Mouse (Mus musculus) lung, embryonic 15.5 days (tissue): ENCODE data around the gene Gpc5. TPM values are rescaled to one million over a fixed set of nuclear protein-coding genes. Genes with fewer than 3 reads are reported as not detected.
A peak's percentile ranks its signal among the peaks of the same experiment; 100 is the strongest.

ENCODE experiments used
- ATAC-seq: fragments of 200-750 bp; cut with Nextera tagmentation; 2 replicates; pipeline ENCODE4 v1.8.0; 2017; ENCODE audit warnings: moderate number of reproducible peaks, borderline replicate concordance; ENCODE audit not compliant: low FRiP score, low TSS enrichment; ENCODE audit errors: extremely low read depth
- H3K27ac ChIP-seq: fragments of 300-500 bp; sonication (generic); 2 replicates; pipeline ENCODE4 v1.5.1; 2015; ENCODE audit warnings: moderate library complexity, mild to moderate bottlenecking, inconsistent platforms
- H3K27me3 ChIP-seq: fragments of 300-500 bp; sonication (generic); 2 replicates; pipeline ENCODE4 v1.6.1; 2015; ENCODE audit warnings: inconsistent platforms
- H3K36me3 ChIP-seq: fragments of 300-500 bp; sonication (generic); 2 replicates; pipeline ENCODE4 v1.6.1; 2015; ENCODE audit warnings: inconsistent platforms
- H3K4me1 ChIP-seq: fragments of 300-500 bp; sonication (generic); 2 replicates; pipeline ENCODE4 v1.6.1; 2015; ENCODE audit warnings: inconsistent platforms
- H3K4me2 ChIP-seq: fragments of 300-500 bp; sonication (generic); 2 replicates; pipeline ENCODE4 v1.6.1; 2015; ENCODE audit warnings: inconsistent platforms, mild to moderate bottlenecking, moderate library complexity
- H3K4me3 ChIP-seq: fragments of 300-500 bp; sonication (generic); 2 replicates; pipeline ENCODE4 v1.5.1; 2015; ENCODE audit warnings: mild to moderate bottlenecking, inconsistent platforms
- H3K9ac ChIP-seq: fragments of 300-500 bp; sonication (generic); 2 replicates; pipeline ENCODE4 v1.6.1; 2015; ENCODE audit warnings: inconsistent platforms
- H3K9me3 ChIP-seq: fragments of 300-500 bp; sonication (generic); 2 replicates; pipeline ENCODE4 v1.6.1; 2016; ENCODE audit warnings: inconsistent platforms
- WGBS: fragments of 180-500 bp; shearing (Covaris S2); methylation state at CpG from one replicate; pipeline ENCODE4 v1.1.7; 2015; 5-methylcytosine and 5-hydroxymethylcytosine counted together
- polyA plus RNA-seq: library from polyadenylated mRNA; unstranded; fragments of >200 nt; fragmentation: Nextera tagmentation; extraction: Ambion mirVana; gene quantifications from 2 replicates; pipeline ENCODE4 v1.2.1, GENCODE M21; 2015

Gpc5 gene
- polyA plus RNA-seq, 1 experiment from 2014 or later = 0.12 TPM

DNA sequence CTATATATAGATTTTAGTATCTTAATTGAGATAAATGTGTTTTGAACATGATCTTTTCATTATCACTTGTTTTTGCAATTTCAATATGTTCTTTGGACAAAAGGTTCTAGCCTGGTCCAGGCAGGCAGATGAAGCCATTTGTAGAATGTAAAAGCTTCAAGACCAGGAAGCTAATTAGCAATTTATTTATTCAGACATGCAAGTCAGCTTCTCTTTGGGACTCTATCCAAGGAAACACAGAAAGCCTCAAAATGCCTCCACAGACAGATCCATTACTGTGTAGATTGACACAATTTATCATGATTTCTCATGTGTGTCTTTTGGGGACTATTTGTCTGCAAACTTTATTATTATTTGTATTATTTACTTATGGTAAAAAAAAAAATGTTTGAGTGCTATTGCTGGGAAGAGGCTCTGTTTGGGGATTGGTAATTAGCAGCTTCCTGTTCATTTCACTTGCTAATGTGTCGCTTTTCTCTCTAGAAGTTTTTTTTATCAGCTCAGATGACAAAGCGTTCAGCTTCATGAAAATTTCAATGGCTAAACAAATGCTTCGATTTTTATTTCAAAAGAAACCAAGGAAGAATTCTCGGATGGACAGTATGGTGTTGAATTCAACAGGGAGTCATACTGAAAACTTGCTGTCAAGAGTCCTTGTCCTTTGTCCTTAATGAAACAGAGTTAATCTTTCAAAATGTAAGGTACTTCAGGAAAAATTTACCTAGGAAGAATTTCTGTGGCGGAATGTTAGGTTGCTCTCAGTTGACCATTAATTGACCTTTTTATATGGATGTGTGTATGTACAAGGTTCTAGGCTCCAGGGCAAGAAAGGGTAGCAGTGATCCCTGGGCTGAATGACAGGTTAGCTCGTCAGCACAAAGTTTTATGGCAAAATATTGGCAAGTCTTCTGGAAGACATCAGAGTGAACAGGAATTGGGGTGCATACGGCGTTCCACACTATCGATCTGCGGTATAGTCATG lies 353.1 kb downstream of the Gpc5 start:
- Histone ChIP-seq H3K27me3 (no peaks in the 10 kb centered on the region), H3K4me3 (no peak overlapping the region), H3K9ac (no peak overlapping the region), H3K9me3 (no peaks in the 10 kb centered on the region), H3K36me3 (no peaks in the 10 kb centered on the region), H3K4me2 (no peak overlapping the region), H3K4me1 (no peaks in the 10 kb centered on the region), H3K27ac (no peak overlapping the region)
- ATAC-seq = no peak
- 74% methylated on average over 10 of the region's 10 CpGs for WGBS

DNA sequence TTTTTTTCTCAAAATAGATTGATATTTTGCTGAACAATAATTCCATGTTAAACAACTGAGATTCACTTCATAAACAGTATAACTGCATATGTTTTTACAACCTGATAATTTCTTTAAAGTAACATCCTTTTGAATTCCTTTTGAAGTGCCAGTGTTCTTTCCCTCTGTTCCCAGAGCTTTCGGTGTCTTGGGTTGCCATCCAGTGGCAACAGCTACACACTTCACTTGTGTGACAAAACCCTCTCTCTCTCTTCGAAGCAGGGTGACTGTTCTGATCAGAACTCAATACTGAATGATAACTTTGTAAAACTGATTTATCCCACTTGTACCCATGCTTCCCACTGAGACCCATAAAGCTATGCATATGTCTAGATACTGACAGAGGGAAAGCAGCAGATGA lies 358.9 kb downstream of the Gpc5 start:
- Histone ChIP-seq H3K4me3 (no peak overlapping the region), H3K27me3 (no peaks in the 10 kb centered on the region), H3K4me1 (no peaks in the 10 kb centered on the region), H3K36me3 (no peaks in the 10 kb centered on the region), H3K4me2 (no peak overlapping the region), H3K27ac (no peak overlapping the region), H3K9ac (no peak overlapping the region), H3K9me3 (no peaks in the 10 kb centered on the region)
- 54% methylated on average over 2 of the region's 2 CpGs for WGBS
- no peak for ATAC-seq

DNA sequence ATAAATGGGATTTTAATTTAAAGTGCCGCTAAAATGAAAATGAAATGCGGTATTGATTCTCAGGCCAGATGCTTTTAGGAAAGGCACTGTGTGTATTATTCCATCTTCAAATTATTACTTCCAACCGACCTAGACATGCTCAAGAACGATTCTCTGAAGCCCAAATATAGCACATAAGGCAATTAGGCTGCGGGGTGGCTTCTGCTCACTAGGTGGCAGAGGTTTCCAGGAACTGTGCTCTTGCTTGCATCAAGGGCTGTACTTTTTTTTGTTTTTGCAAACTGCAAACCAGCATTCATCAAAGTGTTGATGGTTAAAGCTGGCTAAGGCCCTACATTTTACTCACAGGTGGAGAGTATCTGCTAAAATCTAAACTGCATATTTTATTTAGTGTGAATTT lies 375.9 kb downstream of the Gpc5 start:
- no peaks in the 10 kb centered on the region for H3K4me1 ChIP-seq
- no peaks in the 10 kb centered on the region for H3K9me3 ChIP-seq
- no peak overlapping the region for H3K27ac ChIP-seq
- no peaks in the 10 kb centered on the region for H3K36me3 ChIP-seq
- H3K27me3 ChIP-seq = no peaks in the 10 kb centered on the region
- H3K4me3 ChIP-seq = no peak overlapping the region
- no peak overlapping the region for H3K9ac ChIP-seq
- WGBS = 54% methylated on average over 5 of the region's 5 CpGs
- H3K4me2 ChIP-seq = no peak overlapping the region
- no peak for ATAC-seq

DNA sequence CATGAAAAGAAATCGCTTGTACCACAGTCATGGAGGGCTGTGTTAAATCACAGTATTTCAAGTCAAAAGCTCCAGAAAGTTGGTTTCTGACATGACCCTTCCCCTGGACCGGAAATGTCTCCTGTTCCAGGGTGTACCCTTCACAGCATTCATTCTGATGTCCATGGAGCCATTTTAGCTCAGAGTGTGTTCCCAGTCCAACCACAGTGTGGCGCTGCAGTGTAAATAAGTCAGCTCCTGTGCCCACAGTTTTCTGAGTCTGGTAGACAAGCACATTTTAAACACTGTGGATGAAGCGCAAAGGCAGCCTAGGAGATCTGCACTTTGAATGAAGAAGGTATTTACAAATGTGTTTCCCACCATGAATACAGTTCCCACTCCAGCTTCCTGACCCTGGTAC lies 383.2 kb downstream of the Gpc5 start:
- Histone ChIP-seq H3K4me1 (0 out of 2 replicates have a peak, but pooled peaks cover 4% of the 10 kb centered on the region), H3K4me2 (no peak overlapping the region), H3K36me3 (no peaks in the 10 kb centered on the region), H3K27me3 (no peaks in the 10 kb centered on the region), H3K9me3 (no peaks in the 10 kb centered on the region), H3K4me3 (no peak overlapping the region), H3K9ac (no peak overlapping the region), H3K27ac (no peak overlapping the region)
- WGBS = 44% methylated on average over 4 of the region's 4 CpGs
- ATAC-seq = no peak

DNA sequence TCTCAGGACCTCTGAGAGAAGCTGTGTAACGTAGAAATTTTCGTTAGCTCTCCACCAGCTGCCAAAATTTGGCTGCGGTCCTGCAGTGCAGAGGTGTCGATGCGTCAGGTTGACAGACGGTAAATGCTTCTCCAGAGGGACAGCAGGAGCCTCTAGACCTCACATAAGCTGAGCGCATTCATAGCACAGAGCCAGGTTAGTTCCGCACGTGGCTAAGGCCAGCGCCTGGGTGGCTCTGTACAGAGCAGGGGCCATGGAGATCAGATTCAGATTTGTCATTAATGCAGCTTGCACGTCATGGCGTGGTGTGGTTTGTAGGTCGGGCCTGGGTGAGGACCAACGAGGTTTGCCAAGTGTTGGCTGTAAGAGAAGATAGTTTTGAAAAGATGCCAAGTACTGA lies 385.3 kb downstream of the Gpc5 start:
- ATAC-seq = peak; percentile 46; the same call in 1 of the 2 replicates

DNA sequence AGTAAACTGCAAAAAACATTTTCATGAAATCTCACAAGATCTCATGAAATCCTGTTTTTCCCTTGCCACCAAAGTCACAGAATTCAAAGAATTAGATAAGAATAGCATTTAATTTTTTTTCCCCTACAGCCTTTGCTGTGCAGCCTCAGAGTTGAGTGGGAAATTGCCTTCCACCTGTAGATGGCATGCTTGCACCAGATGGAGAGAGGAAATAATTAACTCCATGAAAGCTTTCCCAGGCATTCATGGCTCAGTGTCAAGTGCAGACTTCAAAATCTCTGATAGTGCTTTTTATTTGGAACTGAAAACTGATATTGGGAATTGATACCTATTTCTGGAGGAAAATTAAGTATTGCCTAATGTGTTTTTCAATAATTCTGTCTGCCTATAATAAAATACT lies 393.1 kb downstream of the Gpc5 start:
- ATAC-seq = no peak
- no peaks in the 10 kb centered on the region for H3K36me3 ChIP-seq
- H3K4me2 ChIP-seq = no peak overlapping the region
- H3K4me1 ChIP-seq = no peaks in the 10 kb centered on the region
- no peaks in the 10 kb centered on the region for H3K27me3 ChIP-seq
- H3K9ac ChIP-seq = no peak overlapping the region
- H3K27ac ChIP-seq = no peak overlapping the region
- H3K4me3 ChIP-seq = no peak overlapping the region
- no peaks in the 10 kb centered on the region for H3K9me3 ChIP-seq

More for the DNA sequence above, 385.3 kb downstream of the Gpc5 start:
- Histone ChIP-seq H3K9me3 (no peaks in the 10 kb centered on the region), H3K4me1 (0 out of 2 replicates have a peak, but pooled peaks cover 4% of the 10 kb centered on the region), H3K9ac (no peak overlapping the region), H3K4me2 (peak overlapping the region; percentile 22; the same call in 1 of the 2 replicates), H3K4me3 (no peak overlapping the region), H3K27me3 (no peaks in the 10 kb centered on the region), H3K36me3 (no peaks in the 10 kb centered on the region), H3K27ac (no peak overlapping the region)
- 38% methylated on average over 14 of the region's 14 CpGs for WGBS

DNA sequence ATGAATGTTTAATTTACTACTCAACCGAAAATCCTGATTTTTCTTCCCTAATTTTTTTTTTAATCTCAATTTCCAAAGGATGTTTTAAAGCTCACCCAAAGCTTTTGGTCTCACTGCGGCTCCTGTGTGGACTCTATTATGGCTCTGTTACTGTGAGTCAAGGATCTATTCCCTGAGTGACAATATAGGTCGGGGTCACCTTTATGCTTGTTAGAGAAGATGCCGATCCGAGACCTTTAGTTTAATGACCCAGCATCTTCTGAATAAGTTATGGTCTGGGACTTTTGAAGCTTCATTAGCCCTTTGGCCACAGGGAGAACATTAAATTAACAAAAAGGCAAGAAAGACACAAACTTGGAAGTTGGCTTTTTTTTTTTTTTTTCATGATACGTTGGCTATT lies 408.8 kb downstream of the Gpc5 start:
- ATAC-seq = no peak
- no peak overlapping the region for H3K27ac ChIP-seq
- H3K27me3 ChIP-seq = no peaks in the 10 kb centered on the region
- H3K9me3 ChIP-seq = no peaks in the 10 kb centered on the region
- WGBS = 85% methylated on average over 6 of the region's 6 CpGs
- no peaks in the 10 kb centered on the region for H3K4me1 ChIP-seq
- no peak overlapping the region for H3K4me2 ChIP-seq
- no peak overlapping the region for H3K4me3 ChIP-seq
- no peak overlapping the region for H3K9ac ChIP-seq
- H3K36me3 ChIP-seq = no peaks in the 10 kb centered on the region

DNA sequence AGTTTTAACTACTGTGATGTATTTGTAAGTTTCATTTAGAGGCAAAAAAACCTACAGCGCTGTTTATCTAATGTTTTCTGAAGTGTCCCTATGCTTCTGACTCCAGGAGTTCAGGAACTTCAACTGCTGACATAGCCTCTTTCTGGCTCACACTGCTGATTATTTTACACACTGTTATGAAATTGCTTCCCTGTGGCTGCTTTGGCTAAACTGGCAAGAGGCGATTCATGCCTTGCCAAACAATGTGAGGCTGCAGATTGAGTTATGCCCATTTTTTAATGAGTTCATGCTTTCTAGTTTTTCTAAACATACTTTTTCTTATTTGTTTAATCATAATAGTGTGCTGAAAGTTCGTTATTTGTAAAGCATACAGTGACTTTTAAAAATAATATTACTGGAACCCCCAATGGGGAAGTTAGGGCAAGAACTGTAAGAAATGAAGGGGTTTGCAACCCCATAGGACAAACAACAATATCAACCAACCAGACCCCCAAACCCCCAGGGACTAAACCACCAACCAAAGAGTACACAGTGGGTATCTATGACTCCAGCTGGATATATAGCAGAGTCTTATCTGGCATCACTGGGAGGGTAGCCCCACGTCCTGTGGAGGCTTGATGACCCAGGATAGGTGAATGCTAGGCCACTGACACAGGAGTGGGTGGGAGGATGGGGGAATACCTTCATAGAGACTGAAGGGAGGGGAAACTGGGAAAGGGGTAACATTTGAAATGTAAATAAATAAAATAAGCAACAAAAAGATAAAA lies 454.7 kb downstream of the Gpc5 start:
- Histone ChIP-seq H3K4me1 (no peaks in the 10 kb centered on the region), H3K27ac (no peak overlapping the region), H3K27me3 (no peaks in the 10 kb centered on the region), H3K4me3 (no peak overlapping the region), H3K9me3 (no peaks in the 10 kb centered on the region), H3K4me2 (no peak overlapping the region), H3K9ac (no peak overlapping the region), H3K36me3 (no peaks in the 10 kb centered on the region)
- WGBS = 63% methylated on average over 4 of the region's 4 CpGs
- ATAC-seq = no peak

DNA sequence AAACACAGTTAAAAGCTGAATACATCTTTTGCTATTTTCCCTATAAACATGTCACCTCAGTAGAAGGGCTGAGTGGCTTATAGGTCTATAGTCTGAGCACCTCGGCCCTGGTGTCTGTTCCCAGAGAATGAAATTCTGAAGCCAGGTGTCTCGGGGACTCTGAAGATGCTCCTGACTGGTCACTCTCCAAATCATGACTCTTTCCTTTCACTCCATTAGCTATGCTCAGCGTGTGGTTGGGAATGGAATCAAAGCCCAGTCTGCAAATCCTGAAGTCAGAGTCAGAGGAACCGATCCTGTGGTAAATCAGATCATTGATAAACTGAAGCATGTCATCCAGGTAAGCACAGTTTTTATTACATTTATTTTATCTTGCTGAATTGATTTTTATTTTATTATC lies 460.0 kb downstream of the Gpc5 start:
- Histone ChIP-seq H3K4me1 (no peaks in the 10 kb centered on the region), H3K4me2 (no peak overlapping the region), H3K36me3 (no peaks in the 10 kb centered on the region), H3K27ac (no peak overlapping the region), H3K4me3 (no peak overlapping the region), H3K9ac (no peak overlapping the region), H3K9me3 (no peaks in the 10 kb centered on the region), H3K27me3 (no peaks in the 10 kb centered on the region)
- 75% methylated on average over 4 of the region's 4 CpGs for WGBS
- ATAC-seq = no peak

DNA sequence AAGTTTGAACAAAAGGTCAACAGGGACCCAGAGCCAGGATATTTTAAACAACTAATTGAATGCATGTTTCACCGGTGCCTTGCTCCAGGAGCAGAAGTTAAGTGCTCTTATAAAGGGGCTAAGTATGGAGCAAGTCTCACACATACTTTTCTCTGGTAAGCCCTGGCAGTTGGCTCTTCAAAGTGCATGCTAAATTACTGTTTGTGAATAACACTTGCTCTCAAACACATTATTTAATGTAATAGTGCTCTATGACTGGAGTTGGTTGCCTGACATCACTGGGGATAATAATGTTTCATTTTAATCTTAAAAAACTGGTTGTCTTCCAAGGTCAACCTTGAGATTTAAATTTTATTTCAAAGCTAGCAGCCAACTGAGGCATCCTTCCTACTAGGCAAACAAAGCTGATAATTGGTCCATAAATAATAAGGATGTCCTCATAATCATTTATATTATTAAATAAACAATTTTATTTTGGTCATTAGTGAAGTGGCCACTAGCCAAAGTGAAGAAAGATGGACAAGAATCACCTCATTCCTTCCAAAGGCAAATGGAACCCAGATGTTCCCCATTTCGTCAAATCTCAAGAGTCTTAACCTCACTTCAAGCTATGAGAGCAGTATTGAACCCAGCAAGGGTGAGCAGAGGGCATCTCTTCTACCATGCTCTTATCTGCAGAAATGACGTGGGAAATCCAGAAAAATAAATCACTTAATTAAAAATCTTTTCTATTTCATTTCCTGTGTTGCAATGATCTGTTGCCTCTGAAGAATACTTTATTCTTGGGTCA lies 488.6 kb downstream of the Gpc5 start:
- ATAC-seq = peak; percentile 86
- H3K4me2 ChIP-seq = no peak overlapping the region
- H3K9ac ChIP-seq = no peak overlapping the region
- H3K27ac ChIP-seq = no peak overlapping the region
- no peaks in the 10 kb centered on the region for H3K36me3 ChIP-seq
- H3K4me1 ChIP-seq = no peaks in the 10 kb centered on the region
- H3K9me3 ChIP-seq = no peaks in the 10 kb centered on the region
- no peaks in the 10 kb centered on the region for H3K27me3 ChIP-seq
- 34% methylated on average over 3 of the region's 3 CpGs for WGBS
- H3K4me3 ChIP-seq = no peak overlapping the region

DNA sequence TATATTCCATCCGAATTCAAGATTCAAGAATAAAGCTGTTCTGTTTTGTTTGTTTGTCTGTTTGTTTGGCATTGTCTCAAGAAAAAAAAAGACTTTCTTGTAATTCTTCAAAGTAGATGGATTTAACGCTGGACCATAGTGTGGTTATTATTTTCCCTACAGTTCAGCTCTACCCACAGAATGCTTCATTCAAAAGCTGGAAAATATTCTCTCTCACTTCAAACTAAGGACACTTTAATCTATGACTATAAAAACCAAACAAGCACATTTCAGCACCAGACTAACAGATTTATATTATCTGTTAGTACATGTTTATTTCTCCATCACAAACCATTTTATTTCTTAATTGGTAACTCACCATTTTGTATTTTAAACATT lies 489.2 kb downstream of the Gpc5 start:
- H3K4me3 ChIP-seq = no peak overlapping the region
- no peak for ATAC-seq
- no peaks in the 10 kb centered on the region for H3K9me3 ChIP-seq
- WGBS = 57% methylated on average over 2 of the region's 2 CpGs
- H3K27ac ChIP-seq = no peak overlapping the region
- no peaks in the 10 kb centered on the region for H3K27me3 ChIP-seq
- no peak overlapping the region for H3K9ac ChIP-seq
- H3K4me2 ChIP-seq = no peak overlapping the region
- no peaks in the 10 kb centered on the region for H3K36me3 ChIP-seq
- no peaks in the 10 kb centered on the region for H3K4me1 ChIP-seq
